Mouse (Mus musculus) bone marrow macrophage, adult 2 months (primary cell): ENCODE measurements around the gene Sacm1l.

Experiments
- CTCF ChIP-seq: IDR thresholded peaks from 2 replicates; pipeline ENCODE4 v1.5.1; 2012; ENCODE audit warnings: low read depth, mild to moderate bottlenecking, low read length, moderate library complexity
- POLR2A ChIP-seq: IDR thresholded peaks from 2 replicates; pipeline ENCODE4 v1.6.1; 2012; ENCODE audit warnings: mild to moderate bottlenecking, low read depth, low read length, borderline replicate concordance

DNA sequence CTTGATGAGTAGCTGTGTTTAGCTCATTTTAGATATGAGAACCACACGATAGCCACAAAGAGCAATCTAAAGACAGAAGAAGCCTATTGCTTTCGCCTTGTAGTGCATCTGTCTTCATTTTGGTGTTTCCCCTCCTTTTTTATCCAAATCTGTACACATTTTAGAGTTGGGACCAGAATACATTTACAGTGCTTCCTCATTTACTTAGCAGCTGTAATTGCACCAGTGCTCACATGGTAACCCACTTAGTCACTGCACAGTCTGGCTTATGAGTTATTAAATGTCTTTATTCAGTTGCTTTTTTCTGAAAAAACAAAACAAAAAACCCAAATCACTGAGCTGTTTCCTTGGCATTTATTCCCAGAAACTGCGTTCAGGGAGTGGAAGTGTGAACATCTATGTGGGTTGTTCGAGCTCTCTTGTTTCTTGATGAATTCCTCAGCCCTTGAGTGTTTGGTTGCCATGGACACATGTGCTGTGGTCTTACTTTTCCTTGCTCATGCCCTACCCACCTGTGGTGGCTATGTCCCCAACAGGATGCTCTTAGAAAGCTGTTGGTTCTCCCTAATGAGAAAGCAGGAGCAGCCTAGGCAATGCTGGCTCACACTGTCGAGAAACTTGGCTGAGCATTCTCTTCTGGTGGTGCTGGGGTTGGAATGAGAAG, 26.3 kb upstream of the Sacm1l start:
- no peak for TF ChIP-seq POLR2A
- TF ChIP-seq CTCF = no peak
